Mouse (Mus musculus): ENCODE measurements around the gene Serpinb2.

- TF ChIP-seq CTCF (IDR thresholded peaks at IDR 0.05; ENCODE audit: control insufficient read depth, insufficient read depth, insufficient replicate concordance, low read depth, low read length): no peak
- no peak for TF ChIP-seq POLR2A (IDR thresholded peaks at IDR 0.05; ENCODE audit: control insufficient read depth, low read depth, low read length)
These were observed 5.2 kb upstream of the Serpinb2 start for GRCm38 (mm10) chr1:107505898-107506562.
